Mouse (Mus musculus) spleen, adult 2 months (tissue): ENCODE results near the gene Gss. TPM values are rescaled to one million over a fixed set of nuclear protein-coding genes. Genes with fewer than 3 reads are reported as not detected.

ENCODE experiments used
- DNase-seq, 2 experiments: peaks; one replicate each; pipeline versions ENCODE4 v3.0.0 to v3.0.0-alpha.2; 2012 to 2021; ENCODE audit warnings: low spot score in 2 of 2, low read depth in 1 of 2
- H3K27ac ChIP-seq: fragments of 200-500 bp; 2 replicates; pipeline ENCODE4 v1.5.1; 2012; ENCODE audit warnings: low read length, inconsistent platforms; ENCODE audit not compliant: insufficient read depth
- H3K27me3 ChIP-seq: fragments of 200-500 bp; 2 replicates; pipeline ENCODE4 v1.6.1; 2012; ENCODE audit warnings: mild to moderate bottlenecking, moderate library complexity, low read length, inconsistent platforms; ENCODE audit not compliant: control insufficient read depth, insufficient read depth
- H3K36me3 ChIP-seq: fragments of 200-500 bp; 2 replicates; pipeline ENCODE4 v1.6.1; 2012; ENCODE audit warnings: mild to moderate bottlenecking, low read length, inconsistent platforms; ENCODE audit not compliant: control insufficient read depth, insufficient read depth
- H3K4me1 ChIP-seq: fragments of 200-500 bp; 2 replicates; pipeline ENCODE4 v1.6.1; 2011; ENCODE audit warnings: inconsistent platforms; ENCODE audit not compliant: control insufficient read depth, insufficient read depth, insufficient read length
- H3K4me3 ChIP-seq: fragments of 200-500 bp; 2 replicates; pipeline ENCODE4 v1.5.1; 2011; ENCODE audit warnings: mild to moderate bottlenecking, inconsistent platforms; ENCODE audit not compliant: insufficient read depth, insufficient read length; ENCODE audit errors: extremely low read depth
- CTCF ChIP-seq: fragments of 200-500 bp; IDR thresholded peaks from 2 replicates; pipeline ENCODE4 v1.5.1; 2011; ENCODE audit warnings: mild to moderate bottlenecking, inconsistent platforms; ENCODE audit not compliant: insufficient read depth, insufficient read length, insufficient replicate concordance; ENCODE audit errors: extremely low read depth
- POLR2A ChIP-seq: fragments of 200-500 bp; IDR thresholded peaks from 2 replicates; pipeline ENCODE4 v1.6.1; 2011; ENCODE audit warnings: low read depth, low read length, inconsistent platforms
- WGBS: fragments of 180-500 bp; shearing (Covaris S2); methylation state at CpG from one replicate; pipeline ENCODE4 v1.1.7; 2018; 5-methylcytosine and 5-hydroxymethylcytosine counted together
- polyA plus RNA-seq: library from polyadenylated mRNA; depleted of rRNA; stranded (reverse); fragments of >200 nt; gene quantifications from 2 replicates; pipeline ENCODE4 v1.2.3, GENCODE M21; 2012

Gene Gss
- polyA plus RNA-seq, 1 experiment, result 9.9 TPM

GRCm38 (mm10) chr2:155633731-155634130 is 41.1 kb upstream of the Gss start:
- H3K27ac ChIP-seq, result no peak overlapping the region
- TF ChIP-seq POLR2A (no peak), CTCF (no peak)
- peaks cover 41% of the 10 kb centered on the region for H3K36me3 ChIP-seq

GRCm38 (mm10) chr2:155633121-155633520 is 40.5 kb upstream of the Gss start:
- 90% methylated on average over 19 of the region's 19 CpGs for WGBS
- DNase-seq, result no peak

More at GRCm38 (mm10) chr2:155633731-155634130, 41.1 kb upstream of the Gss start:
- 0 out of 2 replicates have a peak, but pooled peaks cover 9% of the 10 kb centered on the region for H3K27me3 ChIP-seq
- no peak for DNase-seq
- no peak overlapping the region for H3K4me3 ChIP-seq
- no peaks in the 10 kb centered on the region for H3K4me1 ChIP-seq
- 95% methylated on average over 9 of the region's 9 CpGs for WGBS

GRCm38 (mm10) chr2:155632138-155632936 is 39.7 kb upstream of the Gss start:
- H3K4me3 ChIP-seq, result no peak overlapping the region
- no peak overlapping the region for H3K27ac ChIP-seq
- DNase-seq, result no peak
- H3K36me3 ChIP-seq, result peaks cover 31% of the 10 kb centered on the region
- TF ChIP-seq POLR2A, result no peak
- no peak for TF ChIP-seq CTCF
- WGBS, result 89% methylated on average over 30 of the region's 30 CpGs
- H3K27me3 ChIP-seq, result 0 out of 2 replicates have a peak, but pooled peaks cover 9% of the 10 kb centered on the region
- no peaks in the 10 kb centered on the region for H3K4me1 ChIP-seq

More at GRCm38 (mm10) chr2:155633121-155633520, 40.5 kb upstream of the Gss start:
- Histone ChIP-seq H3K4me1 (no peaks in the 10 kb centered on the region), H3K27ac (no peak overlapping the region), H3K27me3 (0 out of 2 replicates have a peak, but pooled peaks cover 9% of the 10 kb centered on the region), H3K4me3 (no peak overlapping the region), H3K36me3 (peaks cover 37% of the 10 kb centered on the region)
- no peak for TF ChIP-seq POLR2A
- TF ChIP-seq CTCF, result no peak

GRCm38 (mm10) chr2:155630590-155631416 is 38.2 kb upstream of the Gss start:
- DNase-seq, result no peak
- 0 out of 2 replicates have a peak, but pooled peaks cover 9% of the 10 kb centered on the region for H3K27me3 ChIP-seq

GRCm38 (mm10) chr2:155630153-155630552 is 37.5 kb upstream of the Gss start:
- H3K27ac ChIP-seq, result no peak overlapping the region
- H3K27me3 ChIP-seq, result 0 out of 2 replicates have a peak, but pooled peaks cover 9% of the 10 kb centered on the region
- H3K4me1 ChIP-seq, result no peaks in the 10 kb centered on the region
- H3K4me3 ChIP-seq, result no peak overlapping the region
- H3K36me3 ChIP-seq, result peaks cover 24% of the 10 kb centered on the region
- TF ChIP-seq POLR2A, result no peak
- TF ChIP-seq CTCF, result no peak
- no peak for DNase-seq
- 39% methylated on average over 20 of the region's 20 CpGs for WGBS

More at GRCm38 (mm10) chr2:155630590-155631416, 38.2 kb upstream of the Gss start:
- H3K27ac ChIP-seq, result no peak overlapping the region
- H3K36me3 ChIP-seq, result peaks cover 26% of the 10 kb centered on the region
- H3K4me3 ChIP-seq, result no peak overlapping the region
- TF ChIP-seq POLR2A, result no peak
- TF ChIP-seq CTCF, result no peak
- WGBS, result 51% methylated on average over 43 of the region's 43 CpGs
- H3K4me1 ChIP-seq, result no peaks in the 10 kb centered on the region

GRCm38 (mm10) chr2:155629231-155629661 is 36.6 kb upstream of the Gss start:
- TF ChIP-seq CTCF (no peak), POLR2A (no peak)
- no peak for DNase-seq
- Histone ChIP-seq H3K27ac (no peak overlapping the region), H3K36me3 (peaks cover 17% of the 10 kb centered on the region), H3K4me3 (no peak overlapping the region), H3K4me1 (no peaks in the 10 kb centered on the region), H3K27me3 (0 out of 2 replicates have a peak, but pooled peaks cover 9% of the 10 kb centered on the region)
- whole genome bisulfite sequencing, result under 1% methylated on average over 35 of the region's 35 CpGs

- 93% methylated on average over 13 of the region's 13 CpGs for WGBS
- TF ChIP-seq POLR2A (no peak), CTCF (no peak)
- Histone ChIP-seq H3K4me1 (no peaks in the 10 kb centered on the region), H3K27me3 (0 out of 2 replicates have a peak, but pooled peaks cover 9% of the 10 kb centered on the region), H3K36me3 (peaks cover 10% of the 10 kb centered on the region), H3K27ac (no peak overlapping the region), H3K4me3 (no peak overlapping the region)
- no peak for DNase-seq
Measured at GRCm38 (mm10) chr2:155628519-155628918, 35.9 kb upstream of the Gss start.
